Mouse (Mus musculus) bone marrow, adult 2 months (tissue): ENCODE results near the gene Dexi. TPM values are rescaled to one million over a fixed set of nuclear protein-coding genes. Genes with fewer than 3 reads are reported as not detected.

Source experiments
- H3K27ac ChIP-seq: fragments of 200-500 bp; 2 replicates; pipeline ENCODE4 v1.5.1; 2012; ENCODE audit warnings: low read depth, mild to moderate bottlenecking, control low read depth, inconsistent platforms, low read length; ENCODE audit not compliant: control insufficient read depth, poor library complexity, insufficient read depth
- H3K4me1 ChIP-seq: fragments of 200-500 bp; 2 replicates; pipeline ENCODE4 v1.6.1; 2011; ENCODE audit warnings: low read length; ENCODE audit not compliant: control insufficient read depth, insufficient read depth
- H3K4me3 ChIP-seq: fragments of 200-500 bp; replicated peaks from 2 replicates; pipeline ENCODE3; 2011; ENCODE audit warnings: mild to moderate bottlenecking, low read depth, low read length, control low read depth; ENCODE audit not compliant: control insufficient read depth
- CTCF ChIP-seq: fragments of 200-500 bp; IDR thresholded peaks from 2 replicates; pipeline ENCODE4 v1.5.1; 2011; ENCODE audit warnings: low read length, control low read depth; ENCODE audit not compliant: control insufficient read depth, insufficient read depth
- POLR2A ChIP-seq: fragments of 200-500 bp; IDR thresholded peaks from 2 replicates; pipeline ENCODE4 v1.6.1; 2011; ENCODE audit warnings: low read depth, mild to moderate bottlenecking, control low read depth, low read length, borderline replicate concordance; ENCODE audit not compliant: control insufficient read depth
- WGBS: fragments of 180-500 bp; shearing (Covaris S2); methylation state at CpG from one replicate; pipeline ENCODE4 v1.1.7; 2018; 5-methylcytosine and 5-hydroxymethylcytosine counted together
- polyA plus RNA-seq: library from polyadenylated mRNA; stranded (reverse); fragments of >200 nt; gene quantifications from 2 replicates; pipeline ENCODE4 v1.2.4, GENCODE M21; 2011; ENCODE audit warnings: low replicate concordance; ENCODE audit not compliant: missing spikeins, insufficient read depth, insufficient read length

The Dexi gene
- polyA plus RNA-seq, 1 experiment: 4.3 TPM

DNA sequence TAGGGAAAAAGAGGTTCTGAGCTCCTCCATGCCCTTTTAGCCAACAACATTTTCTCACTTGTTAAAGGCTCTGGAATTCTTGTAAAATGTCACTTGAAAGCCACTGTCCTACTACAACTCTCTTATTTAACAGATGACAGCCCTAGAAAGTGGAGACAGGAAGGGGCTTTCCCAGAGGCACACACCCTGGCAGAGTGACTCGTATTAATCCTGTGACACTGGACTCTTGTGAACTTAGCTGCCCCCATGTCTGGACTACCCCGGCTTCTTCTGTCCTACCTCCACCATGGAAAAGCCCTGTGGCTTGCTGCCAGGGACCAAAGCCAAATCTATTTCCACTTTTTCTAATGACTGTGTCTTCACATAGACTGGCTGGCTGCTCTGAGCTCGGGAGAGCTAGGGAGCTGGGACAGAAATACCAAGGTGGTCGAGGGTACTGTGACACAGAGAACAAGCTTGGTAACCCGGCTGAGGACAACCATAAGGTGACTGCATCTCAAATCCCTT is 44.7 kb downstream of the Dexi start:
- peaks cover 1% of the 10 kb centered on the region; the same call in 1 of the 2 replicates for H3K4me1 ChIP-seq
- 58% methylated on average over 5 of the region's 5 CpGs for WGBS
- peak overlapping the region; percentile 2; the same call in 1 of the 2 replicates for H3K27ac ChIP-seq
- TF ChIP-seq POLR2A: no peak
- TF ChIP-seq CTCF: no peak
- H3K4me3 ChIP-seq: no peak overlapping the region

DNA sequence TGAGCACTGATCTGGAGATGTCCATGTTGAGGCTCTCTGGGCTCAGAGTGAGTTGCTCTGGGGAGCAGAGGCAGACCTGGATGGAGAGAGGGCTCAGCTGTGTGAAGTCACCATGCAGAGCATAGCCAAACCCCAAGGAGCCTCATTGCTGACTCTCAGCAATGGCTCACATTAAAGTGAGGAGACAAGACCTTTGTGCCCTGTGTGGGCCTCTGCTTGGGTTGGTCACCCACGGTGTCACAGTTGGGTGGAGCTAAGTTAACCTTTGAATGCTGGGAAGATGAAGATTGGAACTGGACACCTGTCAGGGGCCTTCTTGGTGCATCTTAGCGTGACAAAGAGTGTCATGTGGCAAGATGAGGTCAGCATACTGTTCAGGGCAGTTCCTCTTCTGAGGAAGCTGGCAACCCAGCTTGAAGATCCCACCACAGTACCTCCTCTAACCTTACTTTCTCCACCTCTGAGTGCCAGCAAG is 47.0 kb downstream of the Dexi start:
- Histone ChIP-seq H3K4me3 (no peak overlapping the region), H3K4me1 (peaks cover 1% of the 10 kb centered on the region; the same call in 1 of the 2 replicates), H3K27ac (0 out of 2 replicates have a peak overlapping the region, but pooled peaks have one; percentile 4)
- WGBS: 32% methylated on average over 2 of the region's 2 CpGs
- TF ChIP-seq CTCF (no peak), POLR2A (no peak)

DNA sequence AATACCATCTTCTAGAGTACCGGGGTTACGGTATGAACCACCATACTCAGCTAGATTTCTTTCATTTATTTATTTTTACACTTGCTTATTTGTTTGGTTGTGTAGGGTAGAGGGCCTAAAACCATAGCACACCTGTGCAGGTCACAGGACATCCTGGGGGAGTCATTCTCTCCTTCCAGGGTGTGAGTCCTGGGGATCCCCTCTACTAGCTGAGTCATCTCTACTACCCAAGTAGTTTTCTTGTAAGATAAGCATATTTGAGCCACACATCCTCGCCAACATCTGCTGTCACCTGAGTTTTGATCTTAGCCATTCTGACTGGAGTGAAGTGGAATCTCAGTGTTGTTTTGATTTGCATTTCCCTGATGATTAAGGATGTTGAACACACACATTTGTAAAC is 50.3 kb downstream of the Dexi start:
- TF ChIP-seq POLR2A (no peak), CTCF (no peak)
- Histone ChIP-seq H3K4me1 (no peaks in the 10 kb centered on the region; the same call in none of the 2 replicates), H3K4me3 (no peak overlapping the region), H3K27ac (no peak overlapping the region)
- 79% methylated on average over 3 of the region's 3 CpGs for WGBS

DNA sequence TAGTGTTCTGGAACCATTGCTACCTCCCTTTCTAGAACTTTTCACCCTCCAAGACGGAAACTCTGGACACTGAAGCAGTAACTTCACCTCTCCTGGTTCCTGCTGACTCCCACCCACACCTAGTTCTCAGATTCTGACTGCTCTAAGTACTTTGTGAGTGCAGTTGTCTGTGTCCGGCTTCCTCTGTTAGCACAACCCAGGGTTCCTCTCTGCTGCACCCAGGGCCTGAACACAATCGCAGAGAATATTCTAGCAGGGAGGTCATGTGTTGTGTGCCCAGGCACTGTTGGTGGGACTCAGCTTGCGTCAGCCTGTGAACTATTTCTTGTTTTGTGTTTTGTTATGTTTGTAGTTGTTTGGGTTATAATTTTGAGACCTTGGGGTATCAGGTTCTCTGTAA is 51.1 kb downstream of the Dexi start:
- WGBS: 80% methylated on average over 4 of the region's 4 CpGs
- no peak overlapping the region for H3K4me3 ChIP-seq
- H3K4me1 ChIP-seq: no peaks in the 10 kb centered on the region; the same call in none of the 2 replicates
- H3K27ac ChIP-seq: no peak overlapping the region
- TF ChIP-seq CTCF: no peak
- no peak for TF ChIP-seq POLR2A

DNA sequence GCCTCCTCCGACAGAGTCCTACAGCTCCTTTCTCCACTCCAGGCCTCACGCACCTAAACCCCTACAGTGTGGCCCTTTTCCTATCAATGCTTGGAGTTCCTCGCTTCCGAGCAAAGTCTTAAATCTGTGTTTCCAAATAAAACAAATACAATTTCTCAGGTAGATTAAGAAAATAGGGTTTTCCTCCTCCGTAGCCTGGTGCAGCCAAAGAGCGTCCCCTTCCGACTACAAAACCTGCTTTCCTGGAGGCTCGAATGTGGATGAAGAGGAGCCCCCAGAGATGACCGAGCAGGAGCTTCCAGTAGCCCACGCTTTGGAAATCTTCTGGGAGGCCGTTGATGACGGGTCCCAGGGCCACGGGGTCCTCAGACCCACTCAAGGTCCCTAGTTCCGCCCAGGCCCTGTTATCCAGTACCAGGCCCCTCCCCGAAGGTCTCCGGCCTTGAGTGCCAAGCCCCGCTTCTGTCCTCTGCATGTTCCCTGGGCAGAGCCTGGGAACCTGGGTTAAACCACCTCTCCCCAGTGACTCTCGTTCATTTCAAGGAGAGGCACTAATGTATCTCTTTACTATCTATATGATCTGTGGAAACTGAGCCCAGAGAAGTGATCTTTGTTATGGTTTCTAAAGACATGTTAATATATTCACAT is 52.2 kb downstream of the Dexi start:
- TF ChIP-seq POLR2A (no peak), CTCF (no peak)
- Histone ChIP-seq H3K4me3 (no peak overlapping the region), H3K27ac (no peak overlapping the region), H3K4me1 (no peaks in the 10 kb centered on the region; the same call in none of the 2 replicates)
- 78% methylated on average over 18 of the region's 18 CpGs for WGBS

DNA sequence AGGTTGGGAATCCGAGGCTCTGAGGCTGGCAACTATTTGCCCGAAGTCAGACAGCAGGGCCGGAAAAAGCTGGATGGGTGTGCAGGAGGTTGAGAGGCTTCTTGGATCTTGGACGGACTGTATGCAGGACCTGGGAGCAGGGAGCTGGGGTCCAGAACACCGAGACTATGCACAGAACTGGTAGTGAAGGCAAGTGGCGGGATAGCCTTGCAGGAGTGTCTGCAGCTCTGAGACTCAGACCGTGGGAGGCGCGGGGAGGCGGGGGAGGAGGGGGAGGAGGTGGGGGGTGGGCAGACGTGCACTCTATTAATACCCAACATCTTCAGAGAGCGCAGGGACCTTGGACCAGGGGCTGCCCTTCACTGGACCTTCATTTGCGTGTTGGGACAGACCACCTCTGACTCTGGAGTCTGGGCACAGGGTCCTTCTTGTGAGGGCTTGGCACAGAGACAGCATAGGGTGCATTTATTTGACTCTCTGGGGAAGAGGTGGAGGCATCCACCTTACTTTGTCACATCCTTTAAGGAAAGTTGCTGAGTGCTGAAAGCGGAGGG is 52.9 kb downstream of the Dexi start:
- Histone ChIP-seq H3K4me3 (peak overlapping the region; percentile 60), H3K4me1 (no peaks in the 10 kb centered on the region; the same call in none of the 2 replicates), H3K27ac (no peak overlapping the region)
- TF ChIP-seq POLR2A (no peak), CTCF (no peak)
- WGBS: 22% methylated on average over 14 of the region's 14 CpGs

DNA sequence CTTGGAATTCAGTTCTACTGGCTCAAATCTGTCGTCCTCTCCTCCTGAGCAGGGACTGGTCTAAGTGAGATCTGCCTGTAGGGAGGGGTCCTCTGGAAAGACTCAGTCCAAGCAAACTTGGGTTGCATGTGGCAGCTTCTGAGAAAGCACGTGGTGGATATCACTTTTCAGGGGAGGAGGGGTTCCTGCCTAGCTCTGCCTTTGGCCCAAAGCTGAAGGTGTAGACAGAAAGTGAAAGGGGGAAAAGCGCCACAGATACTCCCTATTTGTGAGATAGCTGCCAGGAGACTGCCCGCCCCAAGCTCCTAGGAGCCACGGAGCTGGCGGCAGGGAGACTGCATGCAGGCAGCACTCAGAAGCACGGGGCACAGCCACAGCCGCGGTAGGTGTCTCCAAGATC is 53.4 kb downstream of the Dexi start:
- WGBS: 7% methylated on average over 9 of the region's 9 CpGs
- Histone ChIP-seq H3K4me1 (no peaks in the 10 kb centered on the region; the same call in none of the 2 replicates), H3K27ac (no peak overlapping the region), H3K4me3 (peak overlapping the region; percentile 60)
- TF ChIP-seq CTCF (no peak), POLR2A (no peak)

DNA sequence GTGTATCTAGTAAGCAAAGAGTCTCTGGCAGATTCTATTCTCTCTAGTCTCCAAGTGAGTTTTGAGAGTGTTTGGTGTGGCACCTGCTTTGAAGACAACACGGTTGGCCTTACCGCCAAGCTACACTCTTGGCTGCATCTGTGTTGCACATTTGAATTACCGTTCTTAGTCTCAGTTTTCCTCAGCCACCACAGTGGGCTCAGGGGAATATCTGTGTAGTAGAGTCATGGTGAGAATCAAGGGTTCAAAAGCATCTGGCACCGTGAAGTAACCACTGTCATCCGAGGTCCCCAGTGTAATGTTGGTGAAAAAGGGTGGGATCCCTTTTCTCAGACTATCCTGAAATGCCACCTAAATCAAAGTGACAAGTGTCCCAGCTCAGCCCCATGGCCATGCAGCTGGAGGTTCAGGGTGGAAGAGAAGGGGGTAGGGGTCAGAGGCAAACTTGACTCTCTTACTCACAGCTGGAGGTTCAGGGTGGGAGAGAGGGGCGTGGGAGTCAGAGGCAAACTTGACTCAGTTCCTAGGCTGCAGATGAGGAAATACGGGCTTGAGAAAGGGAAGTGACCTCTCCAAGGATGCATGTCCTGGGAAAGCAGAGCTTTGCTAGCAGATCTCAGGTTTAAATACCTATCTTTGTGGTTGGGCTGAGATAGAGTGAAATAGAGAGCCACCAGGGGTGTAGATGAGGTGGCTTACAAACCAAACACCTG is 53.9 kb downstream of the Dexi start:
- TF ChIP-seq CTCF: no peak
- no peak for TF ChIP-seq POLR2A
- H3K4me3 ChIP-seq: peak overlapping the region; percentile 70
- WGBS: 57% methylated on average over 7 of the region's 7 CpGs
- no peaks in the 10 kb centered on the region; the same call in none of the 2 replicates for H3K4me1 ChIP-seq
- H3K27ac ChIP-seq: peak overlapping the region; percentile 61; the same call in 1 of the 2 replicates
